Mouse (Mus musculus) gastrocnemius, postnatal 10 days (tissue): ENCODE results near the gene Fam129b. TPM values are rescaled to one million over a fixed set of nuclear protein-coding genes. Genes with fewer than 3 reads are reported as not detected.
A peak's percentile ranks its signal among the peaks of the same experiment; 100 is the strongest.

Experiments used
- DNase-seq: peaks from one replicate; pipeline ENCODE4 v3.0.0; 2021; ENCODE audit warnings: mixed read lengths
- total RNA-seq, 2 experiments: library from RNA; stranded (reverse); gene quantifications; 2 replicates each; pipeline ENCODE4 v1.2.3; 2021

The Fam129b gene
- total RNA-seq, 2 experiments from 2014 or later: 16.5 to 22.5 TPM

GRCm38 (mm10) chr2:32859622-32860012, 16.3 kb upstream of the Fam129b start:
- no peak for DNase-seq

DNA sequence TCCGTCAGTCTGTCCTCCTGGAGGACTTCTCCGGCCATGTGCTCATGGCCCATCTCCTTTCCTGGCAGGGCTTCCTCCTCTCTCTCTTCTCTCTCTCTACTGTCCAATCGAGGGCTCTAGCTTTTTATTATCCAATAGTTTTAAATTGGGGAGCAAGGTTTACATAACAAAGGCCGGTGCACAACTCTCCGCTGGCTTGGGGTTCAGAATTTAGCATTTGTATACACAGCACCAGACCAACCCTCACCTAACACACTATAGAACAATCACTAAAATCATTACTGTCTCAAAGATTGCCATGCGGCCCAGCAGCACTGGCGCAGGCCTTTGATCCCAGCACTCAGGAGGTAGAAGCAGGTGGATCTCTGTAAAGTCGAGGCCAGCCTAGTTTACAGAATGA, 15.1 kb upstream of the Fam129b start:
- DNase-seq: no peak

DNA sequence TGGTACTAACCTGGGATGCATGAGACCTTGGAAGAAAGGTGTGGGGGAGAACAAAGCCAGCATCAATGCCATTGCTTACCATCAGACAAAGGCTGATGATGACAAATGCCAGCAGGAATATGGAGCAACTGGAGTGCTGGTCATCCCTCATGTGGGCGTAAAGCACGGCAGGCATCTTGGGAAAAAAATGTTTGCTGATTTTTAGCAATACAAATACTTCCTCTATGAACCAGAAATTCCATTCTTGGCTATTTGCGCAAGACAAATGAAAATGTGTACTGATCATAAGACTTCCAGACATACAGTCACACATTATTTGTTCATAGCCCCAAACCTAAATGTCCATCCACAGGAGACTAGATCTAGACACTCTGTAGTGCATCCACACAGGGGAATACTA, 12.6 kb upstream of the Fam129b start:
- DNase-seq: no peak

- DNase-seq: no peak
Measured at GRCm38 (mm10) chr2:32864755-32865154, 11.2 kb upstream of the Fam129b start.

DNA sequence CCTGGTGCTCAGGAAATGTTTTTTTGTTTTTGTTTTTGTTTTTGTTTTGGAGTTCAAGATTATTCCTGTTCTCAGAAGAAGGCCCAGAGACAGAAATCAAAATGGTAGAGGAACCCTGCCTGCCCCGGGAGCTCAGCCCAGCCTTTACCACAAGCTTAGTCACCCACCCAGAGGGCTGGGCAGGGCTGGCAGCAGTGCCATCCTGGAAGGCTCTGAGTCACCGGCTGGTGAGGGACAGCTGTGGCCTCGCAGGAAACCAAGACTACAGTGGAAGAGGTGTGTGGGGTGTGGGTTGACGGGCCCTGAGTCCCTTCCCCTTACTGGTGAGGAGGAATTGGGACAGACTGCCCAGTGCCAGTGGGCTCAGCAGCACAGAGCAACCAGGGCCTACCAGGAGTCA, 8.6 kb upstream of the Fam129b start:
- DNase-seq: no peak

DNA sequence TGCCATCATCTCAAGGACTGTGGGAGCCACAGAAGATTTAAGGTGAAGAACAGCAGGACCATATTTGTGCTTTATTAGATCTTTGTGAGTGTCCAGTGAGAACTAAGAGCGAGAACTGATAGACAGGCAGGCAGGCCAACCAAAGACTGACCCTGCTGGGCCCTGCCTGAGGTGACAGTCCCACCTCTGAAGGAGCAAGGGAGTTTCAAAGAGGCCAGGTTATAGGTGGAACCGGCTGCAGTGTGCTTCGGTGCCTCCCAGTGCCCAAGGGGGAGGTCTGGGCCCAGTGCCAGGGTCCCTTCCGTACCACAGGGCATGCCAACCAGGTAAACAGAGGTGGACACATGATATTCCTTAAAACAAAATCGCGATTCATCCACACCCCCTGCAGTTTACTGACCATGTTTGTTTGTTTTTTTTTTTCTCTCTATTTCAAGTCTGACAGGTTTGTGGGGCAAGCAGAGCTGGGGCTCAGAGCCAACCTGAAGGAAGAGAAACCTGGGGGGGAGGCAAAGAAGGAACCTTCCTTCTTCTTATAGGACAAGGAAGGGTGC, 6.1 kb upstream of the Fam129b start:
- DNase-seq: no peak

GRCm38 (mm10) chr2:32870275-32871100, 5.4 kb upstream of the Fam129b start:
- DNase-seq: no peak

DNA sequence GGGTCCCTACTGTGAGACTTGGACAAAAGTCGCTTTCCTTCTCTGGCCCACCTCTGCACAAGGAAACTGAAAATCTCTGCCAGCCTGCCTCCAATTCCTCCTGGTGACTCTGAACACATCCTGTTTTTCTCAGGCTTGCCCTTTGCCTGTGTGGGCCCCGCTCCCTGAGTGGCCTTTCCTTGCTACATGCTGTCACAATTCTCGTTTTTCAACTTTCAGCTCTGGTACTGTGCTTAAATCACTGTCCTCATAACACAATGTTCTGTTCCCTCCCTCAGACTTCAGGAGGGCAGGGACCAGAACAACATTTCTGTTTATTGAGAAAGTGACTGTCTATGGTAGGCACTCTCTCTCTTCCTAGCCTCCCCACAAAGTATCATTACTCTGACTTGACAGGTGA, 1.8 kb upstream of the Fam129b start:
- no peak for DNase-seq

DNA sequence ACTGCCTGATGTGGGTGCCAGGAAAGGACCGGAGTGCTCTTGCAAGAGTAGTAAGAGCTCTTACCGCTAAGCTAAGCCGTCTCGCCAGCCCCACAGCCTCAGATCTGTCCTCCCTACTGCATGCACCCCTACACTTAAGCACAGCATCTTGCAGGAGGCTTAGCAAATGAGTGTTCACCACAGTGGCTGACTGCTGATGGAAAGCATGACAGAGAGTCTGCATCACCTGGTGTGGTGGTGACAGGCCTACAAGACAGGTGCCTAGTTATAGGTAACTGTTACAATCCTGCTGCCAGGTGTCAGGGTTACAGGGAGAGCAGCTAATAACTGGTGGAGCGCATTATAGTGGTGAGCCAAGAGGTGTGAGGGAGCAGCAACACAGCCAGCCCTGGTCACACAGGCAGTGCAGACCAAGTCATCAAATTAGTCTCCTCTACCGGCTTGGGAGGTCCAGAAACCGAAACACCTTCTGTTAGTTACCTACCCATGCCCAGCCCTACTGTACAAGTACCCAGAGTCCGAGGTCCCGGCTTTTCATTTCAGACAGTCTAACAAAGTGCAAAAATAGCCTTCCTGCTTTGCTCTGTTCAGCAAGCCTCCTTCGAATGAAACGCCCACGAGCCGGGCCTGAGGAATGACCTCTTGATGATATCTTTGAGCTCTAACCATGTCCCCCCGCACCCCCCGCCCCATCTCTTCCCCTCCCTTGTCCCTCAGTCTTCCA, 801 bp upstream of the Fam129b start:
- no peak for DNase-seq

DNA sequence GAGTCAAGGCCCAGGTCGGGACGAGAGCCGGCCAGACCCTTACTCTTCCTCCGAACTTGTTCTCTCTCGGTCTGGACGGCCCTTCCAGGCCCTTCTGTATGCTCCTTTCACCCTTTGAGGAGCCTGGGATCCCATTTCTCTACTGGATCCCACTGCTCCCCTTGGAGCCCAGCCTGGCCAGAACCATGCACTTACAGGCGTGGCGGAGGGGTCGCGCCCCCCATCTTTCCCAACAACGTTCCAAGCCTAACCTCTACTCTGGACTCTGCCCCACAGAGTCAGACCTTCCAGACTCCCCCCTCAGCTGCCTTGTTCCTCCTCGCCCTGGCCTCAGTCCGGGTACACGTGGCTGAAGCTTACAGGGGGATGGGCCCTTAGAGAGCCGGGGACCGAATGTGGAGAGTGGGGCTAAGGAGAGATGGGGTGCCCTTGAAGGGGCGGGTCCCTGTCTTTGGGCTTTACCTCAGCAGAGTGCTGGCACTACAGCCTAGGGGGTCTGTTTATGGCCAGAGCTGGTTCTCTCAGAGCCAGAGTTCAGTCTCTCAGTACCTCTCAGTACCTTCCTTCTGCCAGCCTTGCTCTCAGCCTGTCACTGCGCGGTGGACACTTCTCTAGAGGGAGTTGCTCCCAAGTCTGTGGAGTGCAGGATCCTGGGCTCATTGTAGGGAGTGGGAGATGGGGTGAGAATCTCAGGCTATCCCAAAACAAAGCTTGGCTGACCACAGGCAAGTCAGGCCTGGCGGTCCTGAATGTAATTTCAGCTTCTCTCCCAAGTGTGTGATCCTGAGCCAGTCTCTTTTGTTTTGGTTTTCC, 782 bp downstream of the Fam129b start:
- DNase-seq: no peak

GRCm38 (mm10) chr2:32877303-32877702, 1.4 kb downstream of the Fam129b start:
- DNase-seq: no peak

DNA sequence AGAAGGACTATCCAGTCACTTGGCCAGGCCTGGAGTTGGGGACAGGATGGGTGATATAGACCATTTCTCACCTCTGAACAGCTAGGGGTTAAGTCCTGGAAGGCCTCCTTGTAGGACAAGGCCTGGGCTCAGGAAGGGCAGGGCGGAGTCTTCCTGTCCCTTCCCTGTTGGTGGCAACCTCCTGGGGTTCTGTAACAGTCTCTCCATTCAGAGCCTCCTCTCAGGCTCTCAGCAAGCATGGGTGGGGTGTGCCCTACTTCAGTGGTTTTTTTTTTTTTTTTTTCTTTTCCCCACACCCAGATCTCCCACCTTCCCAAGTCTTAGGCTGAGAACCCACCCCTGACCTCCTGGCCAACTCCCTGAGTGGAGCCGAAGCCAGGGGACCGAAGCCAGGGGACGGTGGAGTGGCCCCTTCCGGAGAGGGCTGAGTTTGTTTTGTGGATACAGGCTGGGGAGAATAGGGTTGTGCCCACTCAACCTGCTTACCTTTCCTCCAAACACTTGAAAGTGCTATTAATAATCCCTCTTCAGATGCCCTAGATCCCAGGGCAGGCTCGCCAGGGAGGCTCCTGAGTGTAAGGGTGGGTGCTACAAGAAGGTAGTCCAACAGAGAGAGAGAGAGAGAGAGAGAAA, 2.0 kb downstream of the Fam129b start:
- DNase-seq: no peak

- no peak for DNase-seq
Measured at GRCm38 (mm10) chr2:32878396-32878795, 2.5 kb downstream of the Fam129b start.

DNA sequence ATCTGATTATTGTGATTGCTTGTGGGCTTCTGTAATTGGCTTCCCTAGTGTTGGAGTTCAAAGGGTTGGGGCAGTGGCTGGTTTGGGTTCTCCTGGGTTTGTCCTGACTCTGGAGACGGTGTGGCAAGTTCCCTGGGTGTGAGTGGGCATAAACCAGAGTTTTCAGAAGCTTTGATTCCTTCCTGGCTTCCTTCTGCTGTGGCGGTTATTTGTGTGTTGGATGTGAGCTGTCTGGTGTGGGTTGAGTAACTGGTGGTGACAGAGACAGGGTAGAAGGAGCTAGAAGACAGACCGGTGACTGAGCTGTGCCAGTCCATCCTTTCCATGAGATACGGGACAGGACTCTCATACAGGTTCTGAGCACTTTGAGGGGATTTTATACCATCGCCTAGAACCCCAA, 3.7 kb downstream of the Fam129b start:
- DNase-seq: no peak

GRCm38 (mm10) chr2:32881054-32881453, 5.1 kb downstream of the Fam129b start:
- no peak for DNase-seq

DNA sequence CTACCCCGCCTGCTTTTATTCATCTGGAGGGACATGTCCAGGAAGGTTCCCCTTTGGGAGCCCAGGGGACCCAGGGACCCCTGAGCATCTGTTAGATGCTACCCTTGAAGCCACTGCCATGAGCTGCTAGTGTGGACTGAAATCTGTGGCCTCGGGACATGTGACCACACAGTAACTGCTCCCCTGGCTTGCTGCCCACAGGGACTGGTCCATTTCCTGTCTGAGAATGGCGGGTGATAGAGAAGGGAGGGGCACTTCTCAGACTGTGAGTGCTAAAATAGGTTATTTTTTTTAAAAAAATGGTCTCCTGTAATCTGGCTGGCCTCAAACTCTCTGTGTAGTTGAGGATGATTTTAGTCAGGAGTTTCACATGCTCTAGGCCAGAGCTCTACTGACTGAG, 5.8 kb downstream of the Fam129b start:
- DNase-seq: peak; percentile 81

DNA sequence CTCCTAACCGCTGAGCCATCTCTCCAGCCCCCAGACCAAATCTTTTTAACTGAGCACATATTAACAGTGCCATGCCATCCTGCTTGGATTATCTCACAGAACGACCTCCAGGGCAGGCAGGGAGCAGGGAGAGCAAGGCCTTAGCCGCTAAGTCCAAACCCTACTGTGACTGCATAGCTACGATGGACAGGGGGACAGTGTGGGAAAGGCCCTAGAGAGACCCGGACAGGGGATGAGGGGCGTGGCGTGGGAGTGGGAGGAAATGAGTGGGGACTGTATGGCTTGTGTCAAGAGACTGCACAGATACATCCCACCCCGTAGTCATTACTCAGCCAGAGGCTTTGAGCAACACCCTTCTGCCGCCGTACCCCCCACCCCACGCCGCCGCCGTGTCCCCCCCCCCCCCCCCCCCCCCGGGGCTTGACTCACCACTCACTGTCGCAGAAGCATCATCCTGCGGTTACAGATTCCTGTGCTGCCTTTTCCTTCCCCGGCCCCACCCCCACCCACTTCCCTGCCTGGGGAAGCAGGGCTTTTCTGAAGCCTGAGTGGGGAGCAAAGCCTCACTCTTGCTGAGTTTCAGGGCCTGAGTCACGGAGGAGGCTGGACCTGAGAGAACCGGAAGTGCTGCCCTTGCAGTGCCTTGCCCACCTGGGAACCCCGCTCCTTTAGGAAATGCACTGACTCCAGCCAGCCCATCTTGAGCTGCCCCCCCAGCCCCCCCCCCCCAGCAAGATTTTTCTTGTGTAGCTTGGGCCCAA, 6.5 kb downstream of the Fam129b start:
- DNase-seq: no peak

GRCm38 (mm10) chr2:32884745-32885144, 8.8 kb downstream of the Fam129b start:
- DNase-seq: no peak

- DNase-seq: no peak
Measured at GRCm38 (mm10) chr2:32888029-32888428, 12.1 kb downstream of the Fam129b start.

DNA sequence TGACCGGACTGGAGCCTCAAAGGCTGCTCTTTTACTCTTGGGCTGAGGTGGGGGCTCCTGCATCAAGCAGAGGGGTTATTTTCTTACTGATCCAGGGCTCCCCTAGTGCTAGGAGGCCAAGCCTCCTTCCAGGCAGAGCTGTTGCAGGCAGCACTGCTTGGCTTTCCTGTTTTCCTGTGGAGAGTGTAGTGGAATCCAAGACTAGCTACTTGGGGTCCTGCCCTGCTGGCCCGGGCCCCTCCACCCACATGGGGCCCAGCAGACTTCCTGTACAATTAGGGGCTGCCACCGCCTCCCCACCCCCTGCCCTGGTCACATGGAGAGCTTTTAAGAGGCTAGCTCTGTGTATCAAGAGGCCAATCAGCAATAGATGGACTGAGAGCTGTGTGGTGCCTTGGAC, 12.6 kb downstream of the Fam129b start:
- no peak for DNase-seq

GRCm38 (mm10) chr2:32890280-32890679, 14.4 kb downstream of the Fam129b start:
- DNase-seq: no peak
